Mouse (Mus musculus) cerebellum, adult 2 months (tissue): ENCODE data around the gene Obp2b.

ENCODE experiments used
- CTCF ChIP-seq: fragments of 200-500 bp; IDR thresholded peaks from 2 replicates; pipeline ENCODE4 v1.5.1; 2011; ENCODE audit warnings: low read depth, mild to moderate bottlenecking, control low read depth, low read length, moderate library complexity, borderline replicate concordance; ENCODE audit not compliant: insufficient read depth
- POLR2A ChIP-seq: fragments of 200-500 bp; IDR thresholded peaks from 2 replicates; pipeline ENCODE4 v1.6.1; 2011; ENCODE audit warnings: low read length, control low read depth, borderline replicate concordance; ENCODE audit not compliant: insufficient read depth

DNA sequence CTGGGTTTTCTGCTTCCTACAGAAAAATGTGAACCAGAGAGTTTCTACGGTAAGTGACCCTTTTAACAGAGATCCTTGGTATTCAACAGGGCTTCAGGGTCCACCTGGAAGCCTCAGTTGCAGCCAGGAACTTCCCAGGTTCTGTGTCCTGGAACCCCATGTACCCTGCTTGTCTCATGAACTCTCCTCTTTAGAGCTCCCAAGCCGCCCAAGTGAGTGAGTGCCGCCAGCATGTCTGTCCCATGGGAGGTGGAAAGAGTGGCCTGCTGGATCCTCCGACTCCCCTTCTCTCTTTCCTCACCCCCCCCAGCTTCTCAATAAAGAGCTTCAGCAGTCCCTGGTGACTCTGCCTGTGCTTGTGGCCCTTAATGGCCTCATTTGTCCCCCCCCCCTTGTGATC is 31.0 kb downstream of the Obp2b start:
- TF ChIP-seq POLR2A (no peak), CTCF (no peak)
